In the genomic region with DNA sequence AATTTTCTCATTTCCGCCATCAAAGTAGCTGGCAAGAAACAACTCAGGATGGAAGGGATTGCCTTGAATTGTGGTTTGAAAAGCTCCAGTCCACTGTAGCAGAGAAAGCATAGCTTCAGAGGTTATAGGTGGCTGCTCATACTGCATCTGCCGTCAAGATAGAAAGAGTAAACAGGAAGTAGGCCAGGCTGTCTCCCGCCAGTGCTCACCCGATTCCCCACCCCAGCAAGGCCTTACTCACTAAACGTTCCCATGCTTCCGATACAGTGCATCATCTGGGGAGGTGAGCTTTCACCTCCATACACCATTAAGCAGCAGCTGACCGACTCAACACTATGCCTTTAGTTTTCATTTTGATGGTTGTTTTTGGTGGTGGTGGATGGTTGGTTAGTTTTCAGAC, we compare ENCODE assay signal across 15 mouse cellular contexts.
"Had no signal": no experiment of that assay in that cellular context is flagged by ENCODE, and none has a peak within 500 bp of the region (broad histone marks: within the 10 kb centered on the region; RNA-seq: fewer than 3 reads in every experiment).

No protein-coding gene starts in this region.

- H3K9ac ChIP-seq: limb, embryonic 13.5 days; liver, embryonic 15.5 days; neural tube, embryonic 13.5 days had no signal

- ATAC-seq: lung, postnatal 0 days had no signal

- H3K9me3 ChIP-seq: limb, embryonic 13.5 days; liver, embryonic 15.5 days; neural tube, embryonic 13.5 days had no signal

- H3K36me3 ChIP-seq: limb, embryonic 13.5 days; liver, embryonic 15.5 days; neural tube, embryonic 13.5 days had no signal

- H3K4me2 ChIP-seq: limb, embryonic 13.5 days; liver, embryonic 15.5 days; neural tube, embryonic 13.5 days had no signal

- H3K4me3 ChIP-seq: limb, embryonic 13.5 days; liver, embryonic 15.5 days; neural tube, embryonic 13.5 days had no signal

- H3K4me1 ChIP-seq: limb, embryonic 13.5 days; liver, embryonic 15.5 days; neural tube, embryonic 13.5 days had no signal

- H3K27me3 ChIP-seq: limb, embryonic 13.5 days; liver, embryonic 15.5 days; neural tube, embryonic 13.5 days had no signal

- H3K27ac ChIP-seq: limb, embryonic 13.5 days; liver, embryonic 15.5 days; neural tube, embryonic 13.5 days; stomach, postnatal 0 days had no signal

- DNase-seq: kidney, adult 11 months; kidney, adult 9 months; kidney, postnatal 10 days; kidney, postnatal 4 days; left cerebral cortex, postnatal 4 days; lung, adult 2 months; midbrain, embryonic 14.5 days; right cerebral cortex, postnatal 14 days; thymus, adult 18-20 months; thymus, postnatal 36 days had no signal
